Mouse (Mus musculus): ENCODE results near the gene Nup93. TPM values are rescaled to one million over a fixed set of nuclear protein-coding genes. Genes with fewer than 3 reads are reported as not detected.
A peak's percentile ranks its signal among the peaks of the same experiment; 100 is the strongest.

Nup93 gene
- total and polyA plus RNA-seq, 3 experiments, result 46.0 to 99.6 (median 88.3) TPM

DNA sequence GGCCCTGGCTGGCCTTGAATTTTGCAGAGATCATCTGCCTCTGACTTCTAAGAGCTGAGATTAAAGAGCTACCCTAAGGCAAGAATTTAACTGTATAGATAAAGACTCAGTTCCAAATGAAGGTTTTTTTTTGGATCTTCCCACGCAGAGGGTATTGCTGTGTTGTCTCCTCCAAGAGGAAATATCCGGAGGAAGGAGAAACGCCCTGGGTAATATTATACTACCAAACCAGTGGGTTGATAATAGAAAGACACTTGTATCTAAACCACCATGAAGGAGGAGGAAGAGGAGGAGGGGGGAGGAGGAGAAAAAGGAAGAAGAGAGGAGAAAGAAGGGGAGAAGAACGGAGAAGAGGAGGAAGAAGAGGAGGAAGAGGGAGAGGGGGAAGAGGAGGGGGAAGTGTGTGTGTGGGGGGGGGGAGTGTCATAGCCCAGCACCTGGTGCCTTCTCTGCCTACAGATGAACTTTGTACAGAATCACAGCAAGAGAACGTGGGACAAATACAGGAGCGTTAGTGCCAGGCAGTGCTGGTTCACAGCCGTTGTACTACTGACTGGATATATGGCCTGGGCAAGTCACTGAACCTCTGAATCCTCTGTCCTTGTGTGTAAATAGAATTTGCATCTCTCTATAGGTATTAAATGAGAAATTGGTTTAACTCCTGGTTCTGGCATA is 36.5 kb upstream of the Nup93 start:
- Histone ChIP-seq H3K4me3 (replicated peaks in 1 of 3; ENCODE audit: low read depth in 2 of 3, low read length in 2 of 3, poor library complexity in 1 of 3) (no peak overlapping the region), H3K36me3 (replicated peaks in 1 of 2; ENCODE audit: control insufficient read depth in 1 of 2, insufficient read depth in 1 of 2, low read length in 1 of 2) (no peaks in the 10 kb centered on the region), H3K9ac (ENCODE audit: insufficient read depth, low read depth) (no peak overlapping the region), H3K79me2 (replicated peaks; ENCODE audit: control insufficient read depth, extremely low read depth, insufficient read depth, poor library complexity, severe bottlenecking) (peaks cover 4% of the 10 kb centered on the region; the same call in 1 of the 2 replicates), H3K4me2 (ENCODE audit: insufficient read depth, low read depth, poor library complexity, severe bottlenecking) (no peak overlapping the region), H3K27me3 (replicated peaks) (peaks cover 76% of the 10 kb centered on the region), H3K4me1 (ENCODE audit: control insufficient read depth in 1 of 2, insufficient read depth in 2 of 2) (peaks cover 2 to 12% of the 10 kb centered on the region in 2 experiments; a peak in 2 of 4 replicates), H3K27ac (ENCODE audit: insufficient read depth, low read depth) (no peak overlapping the region), H3K9me3 (replicated peaks; ENCODE audit: low read length) (peaks cover 2% of the 10 kb centered on the region)
- no peak for DNase-seq (ENCODE audit: extremely low read depth)
- TF ChIP-seq MEF2A (IDR thresholded peaks at IDR 0.05; ENCODE audit: borderline replicate concordance, low read depth, low read length), result no peak
- TF ChIP-seq MYC (IDR thresholded peaks at IDR 0.05; ENCODE audit: low read depth, low read length), result no peak
- no peak for TF ChIP-seq TCF12 (IDR thresholded peaks at IDR 0.05; ENCODE audit: low read depth, low read length)
- no peak for TF ChIP-seq JUN (IDR thresholded peaks at IDR 0.05; ENCODE audit: insufficient read depth, low read depth, low read length)
- in situ Hi-C loops (cut with MboI; ENCODE audit: low pct_ligation_motif_present, low pct_unique_long_range_greater_than_20kb, low sequenced_read_pairs) (loop anchor here (25.0 kb wide), 1 partner anchor 491 kb away; no protein-coding TSS in a partner anchor), dilution Hi-C loops (cut with MboI; ENCODE audit: extremely low pct_ligation_motif_present, extremely low pct_unique_long_range_greater_than_20kb, low sequenced_read_pairs) (no loop called here)

DNA sequence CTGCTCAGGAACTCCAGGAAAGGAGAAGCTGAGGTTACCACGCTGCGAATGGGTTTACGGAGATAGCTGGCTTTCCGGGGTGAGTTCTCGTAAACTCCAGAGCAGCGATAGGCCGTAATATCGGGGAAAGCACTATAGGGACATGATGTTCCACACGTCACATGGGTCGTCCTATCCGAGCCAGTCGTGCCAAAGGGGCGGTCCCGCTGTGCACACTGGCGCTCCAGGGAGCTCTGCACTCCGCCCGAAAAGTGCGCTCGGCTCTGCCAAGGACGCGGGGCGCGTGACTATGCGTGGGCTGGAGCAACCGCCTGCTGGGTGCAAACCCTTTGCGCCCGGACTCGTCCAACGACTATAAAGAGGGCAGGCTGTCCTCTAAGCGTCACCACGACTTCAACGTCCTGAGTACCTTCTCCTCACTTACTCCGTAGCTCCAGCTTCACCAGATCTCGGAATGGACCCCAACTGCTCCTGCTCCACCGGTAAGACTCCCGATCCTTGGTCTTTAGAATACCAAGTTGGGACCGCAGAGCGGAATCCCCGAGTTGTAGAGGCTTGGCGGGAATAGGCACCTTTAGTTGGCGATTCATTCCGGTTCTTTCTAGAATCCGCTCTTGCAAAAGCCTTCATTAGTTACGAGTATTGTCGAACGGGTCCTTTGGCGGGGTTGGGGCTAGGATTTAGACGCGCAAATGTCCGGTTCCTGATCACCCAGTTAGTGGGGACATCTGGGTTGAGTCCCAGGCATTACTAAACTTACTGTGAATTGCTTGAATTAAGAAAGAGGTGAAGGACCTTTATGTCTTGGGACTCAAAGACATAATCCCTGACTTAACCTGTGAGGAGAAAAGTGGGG is 35.3 kb upstream of the Nup93 start, which contains the start of gene Mt1:
TSS of gene Mt1 (plus strand) at position 226 of the 856 bp plus-strand sequence.
- H3K9ac ChIP-seq (ENCODE audit: insufficient read depth, low read depth), result peak within 1 kb of the TSS; percentile 71
- H3K9me3 ChIP-seq (replicated peaks; ENCODE audit: low read length), result peaks cover 2% of the 10 kb centered on the region
- peak within 1 kb of the TSS; percentile 41 for H3K27ac ChIP-seq (ENCODE audit: insufficient read depth, low read depth)
- H3K4me2 ChIP-seq (ENCODE audit: insufficient read depth, low read depth, poor library complexity, severe bottlenecking), result peak within 1 kb of the TSS; percentile 32; the same call in 1 of the 2 replicates
- peak; percentile 57 for TF ChIP-seq TCF12 (IDR thresholded peaks at IDR 0.05; ENCODE audit: low read depth, low read length)
- peak; percentile 49 for TF ChIP-seq USF1 (IDR thresholded peaks at IDR 0.05; ENCODE audit: low read depth, low read length)
- TF ChIP-seq HCFC1 (IDR thresholded peaks at IDR 0.05; ENCODE audit: low read depth, low read length), result no peak
- TF ChIP-seq NELFE (IDR thresholded peaks at IDR 0.05; ENCODE audit: low read depth, low read length), result peak; percentile 88
- no peak for TF ChIP-seq PAX5 (IDR thresholded peaks at IDR 0.05; ENCODE audit: low read length)
- TF ChIP-seq ZMIZ1 (IDR thresholded peaks at IDR 0.05; ENCODE audit: low read depth, low read length), result peak; percentile 82; the same call in 1 of the 2 replicates
- no peak for TF ChIP-seq CHD1 (IDR thresholded peaks at IDR 0.05; ENCODE audit: low read depth, low read length)
- peak; percentile 92 for TF ChIP-seq TBP (conservative IDR thresholded peaks at IDR 0.05; ENCODE audit: low read depth, low read length)
- TF ChIP-seq ZKSCAN1 (IDR thresholded peaks at IDR 0.05; ENCODE audit: borderline replicate concordance, low read depth, low read length), result no peak
- no peak for TF ChIP-seq EP300 (IDR thresholded peaks at IDR 0.05; ENCODE audit: low read length)
- TF ChIP-seq MYC (IDR thresholded peaks at IDR 0.05; ENCODE audit: low read depth, low read length), result peak; percentile 58; the same call in 1 of the 2 replicates
- peak; percentile 25; the same call in 1 of the 2 replicates for TF ChIP-seq ELF1 (IDR thresholded peaks at IDR 0.05; ENCODE audit: low read depth, low read length)
- peak; percentile 48; the same call in 1 of the 2 replicates for TF ChIP-seq NRF1 (IDR thresholded peaks at IDR 0.05; ENCODE audit: low read depth, low read length)
- TF ChIP-seq BHLHE40 (IDR thresholded peaks at IDR 0.05; ENCODE audit: low read depth, low read length), result peak; percentile 79
- peak; percentile 77 for TF ChIP-seq MAX (IDR thresholded peaks at IDR 0.05; ENCODE audit: low read length)
- peak; percentile 92 for TF ChIP-seq POLR2A (IDR thresholded peaks at IDR 0.05; ENCODE audit: low read depth, low read length)
- TF ChIP-seq RAD21 (IDR thresholded peaks at IDR 0.05; ENCODE audit: low read depth, low read length), result no peak
- no peak for TF ChIP-seq SMC3 (IDR thresholded peaks at IDR 0.05; ENCODE audit: low read depth, low read length)
- no peaks in the 10 kb centered on the region for H3K36me3 ChIP-seq (replicated peaks in 1 of 2; ENCODE audit: control insufficient read depth in 1 of 2, insufficient read depth in 1 of 2, low read length in 1 of 2)
- dilution Hi-C loops (cut with MboI; ENCODE audit: extremely low pct_ligation_motif_present, extremely low pct_unique_long_range_greater_than_20kb, low sequenced_read_pairs), result no loop called here
- peaks cover 2 to 18% of the 10 kb centered on the region in 2 experiments; a peak in 2 of 4 replicates for H3K4me1 ChIP-seq (ENCODE audit: control insufficient read depth in 1 of 2, insufficient read depth in 2 of 2)
- in situ Hi-C loops (cut with MboI; ENCODE audit: low pct_ligation_motif_present, low pct_unique_long_range_greater_than_20kb, low sequenced_read_pairs), result loop anchor here (25.0 kb wide), 1 partner anchor 492 kb away; no protein-coding TSS in a partner anchor
- H3K79me2 ChIP-seq (replicated peaks; ENCODE audit: control insufficient read depth, extremely low read depth, insufficient read depth, poor library complexity, severe bottlenecking), result peaks cover 4% of the 10 kb centered on the region; the same call in 1 of the 2 replicates
- H3K27me3 ChIP-seq (replicated peaks), result peaks cover 65% of the 10 kb centered on the region
- DNase-seq (ENCODE audit: extremely low read depth), result peak; percentile 87
- H3K4me3 ChIP-seq (replicated peaks in 1 of 3; ENCODE audit: low read depth in 2 of 3, low read length in 2 of 3, poor library complexity in 1 of 3), result peak within 1 kb of the TSS; percentile 41 to 78 (median 53)
